Comparison of ENCODE assay signal across 31 mouse cellular contexts in the genomic region with DNA sequence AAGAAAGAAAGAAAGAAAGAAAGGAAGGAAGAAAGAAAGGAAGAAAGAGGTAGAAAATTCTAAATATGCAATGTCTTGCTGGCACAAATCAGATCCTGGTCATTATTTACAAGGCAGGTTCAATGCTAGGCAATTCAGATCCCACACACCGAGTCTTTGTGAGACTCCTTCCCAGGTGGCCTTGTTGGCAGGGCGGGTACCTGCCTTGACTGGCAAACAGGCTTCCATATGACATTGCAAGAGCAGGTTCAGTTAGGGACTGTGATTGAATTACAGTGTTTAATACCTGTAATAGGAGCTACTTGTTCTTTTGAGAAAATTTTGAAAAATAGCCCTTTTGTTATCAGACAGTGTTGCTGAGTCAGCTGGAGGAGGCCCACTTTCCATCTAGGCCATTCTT.
"Had no signal": no experiment of that assay in that cellular context is flagged by ENCODE, and none has a peak within 500 bp of the region (broad histone marks: within the 10 kb centered on the region; RNA-seq: fewer than 3 reads in every experiment).

No protein-coding gene starts in this region.

- H3K4me2 ChIP-seq: limb, embryonic 12.5 days; limb, embryonic 13.5 days; limb, embryonic 15.5 days; liver, embryonic 11.5 days; liver, embryonic 12.5 days; liver, embryonic 13.5 days; liver, embryonic 15.5 days; lung, embryonic 14.5 days; lung, embryonic 15.5 days; midbrain, embryonic 11.5 days; midbrain, embryonic 12.5 days; midbrain, embryonic 13.5 days; midbrain, embryonic 15.5 days; neural tube, embryonic 12.5 days had no signal

- H3K9ac ChIP-seq: limb, embryonic 12.5 days; limb, embryonic 13.5 days; limb, embryonic 15.5 days; liver, embryonic 12.5 days; liver, embryonic 13.5 days; liver, embryonic 14.5 days; liver, embryonic 15.5 days; liver, postnatal 0 days; lung, embryonic 14.5 days; lung, embryonic 15.5 days; midbrain, embryonic 12.5 days; midbrain, embryonic 13.5 days; midbrain, embryonic 15.5 days; neural tube, embryonic 12.5 days had no signal

- H3K27me3 ChIP-seq: limb, embryonic 12.5 days; limb, embryonic 13.5 days; limb, embryonic 15.5 days; liver, embryonic 12.5 days; liver, embryonic 13.5 days; liver, embryonic 15.5 days; lung, embryonic 15.5 days; megakaryocyte, embryonic 14.5 days; midbrain, embryonic 15.5 days; neural tube, embryonic 12.5 days had no signal

- H3K9me3 ChIP-seq: limb, embryonic 12.5 days; limb, embryonic 13.5 days; limb, embryonic 15.5 days; liver, embryonic 12.5 days; liver, embryonic 13.5 days; liver, embryonic 15.5 days; lung, embryonic 15.5 days; midbrain, embryonic 10.5 days; midbrain, embryonic 12.5 days; midbrain, embryonic 13.5 days; midbrain, embryonic 15.5 days; neural tube, embryonic 12.5 days had no signal

- H3K4me1 ChIP-seq: liver, embryonic 12.5 days; liver, embryonic 13.5 days; liver, embryonic 15.5 days; lung, embryonic 15.5 days; megakaryocyte, embryonic 14.5 days had no signal

- H3K27ac ChIP-seq: limb, embryonic 12.5 days; limb, embryonic 13.5 days; limb, embryonic 15.5 days; liver, embryonic 12.5 days; liver, embryonic 13.5 days; liver, embryonic 14.5 days; liver, embryonic 15.5 days; lung, embryonic 15.5 days; macrophage; midbrain, embryonic 10.5 days; midbrain, embryonic 12.5 days; midbrain, embryonic 13.5 days; midbrain, embryonic 15.5 days; neural tube, embryonic 12.5 days had no signal

- H3K36me3 ChIP-seq: limb, embryonic 12.5 days; limb, embryonic 13.5 days; limb, embryonic 15.5 days; liver, embryonic 12.5 days; liver, embryonic 13.5 days; liver, embryonic 15.5 days; lung, embryonic 15.5 days; midbrain, embryonic 10.5 days; midbrain, embryonic 12.5 days; midbrain, embryonic 13.5 days; midbrain, embryonic 15.5 days; neural tube, embryonic 12.5 days had no signal

- H3K4me3 ChIP-seq: limb, embryonic 12.5 days; limb, embryonic 13.5 days; limb, embryonic 15.5 days; liver, embryonic 12.5 days; liver, embryonic 13.5 days; liver, embryonic 15.5 days; lung, embryonic 15.5 days; megakaryocyte, embryonic 14.5 days; midbrain, embryonic 10.5 days; midbrain, embryonic 12.5 days; midbrain, embryonic 13.5 days; midbrain, embryonic 15.5 days; myocyte; neural tube, embryonic 12.5 days had no signal

- ATAC-seq: liver, embryonic 12.5 days; liver, postnatal 0 days; lung, postnatal 0 days; midbrain, embryonic 13.5 days; midbrain, embryonic 15.5 days; midbrain, embryonic 16.5 days had no signal

- DNase-seq: left cerebral cortex, postnatal 4 days; liver; liver, embryonic 13.5 days; liver, postnatal 0 days; lung, adult 18-20 months; lung, adult 2 months; lung, embryonic 14.5 days; lung, postnatal 10 days; lung, postnatal 14 days; lung, postnatal 36 days; lung, postnatal 4 days; midbrain, embryonic 14.5 days had no signal
